Mouse (Mus musculus): ENCODE data around the gene Adh7. TPM values are rescaled to one million over a fixed set of nuclear protein-coding genes. Genes with fewer than 3 reads are reported as not detected.

The Adh7 gene
- polyA plus RNA-seq, 1 experiment from 2014 or later, result 0.50 TPM

DNA sequence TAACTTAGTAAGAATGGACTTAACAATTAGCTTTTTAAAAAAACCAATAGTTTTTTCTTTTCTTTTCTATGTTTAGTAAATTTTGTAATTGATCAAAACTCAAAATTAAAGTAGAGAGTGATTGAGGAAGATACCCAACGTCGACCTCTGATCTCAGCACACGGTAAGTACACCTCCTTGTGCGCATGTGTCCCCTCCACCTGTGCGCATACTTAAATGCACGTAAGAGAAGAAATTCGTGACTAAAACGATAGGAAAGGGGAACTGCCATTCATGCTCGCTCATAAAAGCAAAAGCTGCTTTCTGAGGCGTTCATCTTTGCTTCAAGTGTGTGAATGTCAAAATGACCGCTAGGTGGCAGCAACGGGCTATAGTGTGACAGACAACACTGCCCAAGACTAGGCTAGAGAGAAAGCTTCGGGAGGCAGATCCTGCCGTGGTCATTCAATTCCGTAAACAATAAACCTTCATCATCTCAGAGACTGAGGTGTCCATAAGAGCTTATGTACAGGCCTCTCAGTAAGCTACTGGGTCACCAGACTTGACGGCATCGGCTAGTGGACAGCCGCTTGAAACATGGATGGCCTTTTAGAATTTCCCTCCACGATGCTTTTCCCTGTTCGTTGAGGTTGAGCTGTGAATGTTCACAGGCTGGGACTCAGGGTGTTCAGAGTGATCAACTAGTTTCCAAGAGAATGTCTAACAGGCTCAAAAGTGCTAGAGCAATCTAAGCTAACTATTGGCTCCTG is 19.4 kb upstream of the Adh7 start:
- H3K9ac ChIP-seq, result no peak overlapping the region
- peak; percentile 88 for ATAC-seq (ENCODE audit: borderline replicate concordance, extremely low read depth, low FRiP score, low TSS enrichment)
- H3K4me2 ChIP-seq, result peak overlapping the region; percentile 44
- WGBS, result 23% methylated on average over 20 of the region's 20 CpGs
- 0 out of 2 replicates have a peak overlapping the region, but pooled peaks have one; percentile 1 for H3K27ac ChIP-seq
- peaks cover 4% of the 10 kb centered on the region; the same call in 1 of the 2 replicates for H3K4me1 ChIP-seq
- no peaks in the 10 kb centered on the region for H3K36me3 ChIP-seq
- H3K27me3 ChIP-seq, result no peaks in the 10 kb centered on the region
- no peaks in the 10 kb centered on the region for H3K9me3 ChIP-seq
- H3K4me3 ChIP-seq, result peak overlapping the region; percentile 9; the same call in 1 of the 2 replicates

DNA sequence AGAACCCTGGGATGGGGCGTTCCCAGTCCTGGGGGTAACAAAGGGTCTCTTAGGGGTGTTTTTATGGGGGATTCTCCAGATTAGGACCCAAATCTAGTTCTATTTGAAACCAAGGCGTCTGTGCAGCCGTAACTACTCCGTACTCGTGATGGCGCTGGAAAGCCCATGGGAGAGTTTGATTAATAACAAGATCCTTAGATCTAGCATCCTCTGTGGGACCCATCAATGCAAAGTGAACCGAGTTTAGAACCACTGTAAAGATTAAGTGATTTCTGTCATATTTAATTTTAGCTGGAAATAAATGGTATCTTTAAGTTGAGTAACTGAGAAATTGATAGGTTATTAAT is 18.9 kb upstream of the Adh7 start:
- H3K9me3 ChIP-seq, result no peaks in the 10 kb centered on the region
- no peaks in the 10 kb centered on the region for H3K36me3 ChIP-seq
- no peak overlapping the region for H3K4me2 ChIP-seq
- H3K27me3 ChIP-seq, result no peaks in the 10 kb centered on the region
- H3K4me1 ChIP-seq, result peaks cover 4% of the 10 kb centered on the region; the same call in 1 of the 2 replicates
- WGBS, result 71% methylated on average over 7 of the region's 7 CpGs
- 0 out of 2 replicates have a peak overlapping the region, but pooled peaks have one; percentile 1 for H3K27ac ChIP-seq
- ATAC-seq (ENCODE audit: borderline replicate concordance, extremely low read depth, low FRiP score, low TSS enrichment), result no peak; the same call in 1 of the 2 replicates
- H3K4me3 ChIP-seq, result no peak overlapping the region
- H3K9ac ChIP-seq, result no peak overlapping the region

DNA sequence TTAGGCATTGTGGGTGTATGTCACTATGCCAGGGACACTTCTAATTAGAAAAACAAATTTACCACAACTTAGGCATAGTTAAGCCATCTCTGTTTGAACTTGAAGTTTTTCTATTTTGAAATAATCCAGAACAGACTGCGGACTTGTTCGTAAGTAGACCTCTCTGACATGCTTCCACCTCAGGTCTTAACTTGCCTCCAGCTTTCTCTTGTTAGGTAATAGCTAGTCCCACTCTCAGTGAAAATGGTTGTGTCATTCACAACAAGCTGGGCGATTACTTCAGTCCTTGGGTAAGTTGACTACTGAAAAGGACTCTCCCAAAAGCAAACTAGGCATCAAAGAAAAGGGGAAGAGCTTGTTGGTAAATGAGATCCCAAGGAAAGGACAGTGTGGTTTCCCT is 8.7 kb upstream of the Adh7 start:
- no peaks in the 10 kb centered on the region for H3K36me3 ChIP-seq
- H3K4me2 ChIP-seq, result no peak overlapping the region
- H3K4me1 ChIP-seq, result no peaks in the 10 kb centered on the region
- H3K9me3 ChIP-seq, result no peaks in the 10 kb centered on the region
- 87% methylated on average over 3 of the region's 3 CpGs for WGBS
- no peak overlapping the region for H3K27ac ChIP-seq
- H3K9ac ChIP-seq, result no peak overlapping the region
- no peak for ATAC-seq (ENCODE audit: borderline replicate concordance, extremely low read depth, low FRiP score, low TSS enrichment)
- H3K4me3 ChIP-seq, result no peak overlapping the region
- H3K27me3 ChIP-seq, result no peaks in the 10 kb centered on the region

DNA sequence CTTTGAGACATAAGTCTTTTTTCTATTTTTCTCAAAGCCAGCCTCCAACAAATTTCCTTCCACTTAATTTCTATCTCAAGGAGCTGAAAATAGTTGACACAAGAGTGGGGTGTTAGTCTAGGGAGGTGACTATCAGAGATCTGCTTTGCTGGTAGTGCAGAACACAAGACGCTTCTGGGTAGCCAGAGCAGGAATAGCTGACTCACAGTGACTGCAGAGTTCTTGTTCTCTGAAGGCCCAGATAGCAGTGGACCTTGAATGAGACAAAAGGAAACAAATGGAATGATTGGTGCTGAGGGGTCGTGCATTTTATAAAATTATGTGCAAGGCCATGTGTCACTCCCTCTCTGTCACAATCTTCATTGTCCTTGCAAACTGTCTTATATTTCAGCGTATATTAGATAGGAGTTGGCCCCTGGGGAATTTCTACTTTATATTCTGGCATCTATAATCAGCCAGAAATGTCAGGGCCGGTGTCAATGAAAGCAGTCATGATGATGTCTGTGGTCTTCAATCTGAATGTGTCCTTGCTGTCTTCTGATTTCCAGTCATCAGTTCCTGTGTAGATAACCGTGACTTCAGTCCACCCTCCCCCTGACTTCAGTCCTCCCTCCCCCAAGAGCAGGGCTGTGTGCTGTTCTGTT is 7.0 kb upstream of the Adh7 start:
- no peak for ATAC-seq (ENCODE audit: borderline replicate concordance, extremely low read depth, low FRiP score, low TSS enrichment)
- 71% methylated on average over 5 of the region's 5 CpGs for WGBS
- no peaks in the 10 kb centered on the region for H3K36me3 ChIP-seq
- H3K4me2 ChIP-seq, result no peak overlapping the region
- no peak overlapping the region for H3K27ac ChIP-seq
- H3K27me3 ChIP-seq, result no peaks in the 10 kb centered on the region
- no peak overlapping the region for H3K9ac ChIP-seq
- peaks cover 4% of the 10 kb centered on the region; the same call in 1 of the 2 replicates for H3K4me1 ChIP-seq
- no peak overlapping the region for H3K4me3 ChIP-seq
- no peaks in the 10 kb centered on the region for H3K9me3 ChIP-seq

DNA sequence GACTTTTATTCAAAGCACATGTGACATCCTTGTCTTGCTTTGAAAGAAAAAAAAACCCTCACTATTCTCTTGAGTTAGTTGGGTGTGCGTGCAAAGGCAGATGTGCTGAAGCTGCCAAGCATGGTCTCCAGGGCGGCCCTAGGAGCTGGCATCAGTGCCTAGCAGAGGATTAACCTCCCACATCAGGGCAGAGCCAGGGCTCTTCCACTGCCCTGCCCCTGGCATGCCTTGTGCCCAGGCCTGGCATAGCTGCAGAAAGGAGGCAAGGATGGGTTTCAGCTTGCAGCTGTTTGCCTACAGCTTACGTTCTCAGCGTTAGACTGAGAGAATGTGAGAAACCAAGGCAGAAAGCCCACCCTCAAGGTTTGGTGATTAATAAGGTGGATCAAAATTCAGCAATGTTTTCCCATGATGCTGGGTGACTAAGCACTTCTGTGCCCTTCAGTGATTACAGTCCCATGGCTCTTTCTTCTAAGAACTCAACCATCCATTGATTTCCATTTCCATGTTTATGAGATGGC is 5.1 kb upstream of the Adh7 start:
- no peak overlapping the region for H3K9ac ChIP-seq
- H3K27me3 ChIP-seq, result no peaks in the 10 kb centered on the region
- H3K4me3 ChIP-seq, result no peak overlapping the region
- ATAC-seq (ENCODE audit: borderline replicate concordance, extremely low read depth, low FRiP score, low TSS enrichment), result no peak
- 90% methylated on average over 4 of the region's 4 CpGs for WGBS
- H3K4me2 ChIP-seq, result no peak overlapping the region
- no peak overlapping the region for H3K27ac ChIP-seq
- H3K36me3 ChIP-seq, result no peaks in the 10 kb centered on the region
- H3K9me3 ChIP-seq, result no peaks in the 10 kb centered on the region
- peaks cover 5% of the 10 kb centered on the region; the same call in 1 of the 2 replicates for H3K4me1 ChIP-seq

DNA sequence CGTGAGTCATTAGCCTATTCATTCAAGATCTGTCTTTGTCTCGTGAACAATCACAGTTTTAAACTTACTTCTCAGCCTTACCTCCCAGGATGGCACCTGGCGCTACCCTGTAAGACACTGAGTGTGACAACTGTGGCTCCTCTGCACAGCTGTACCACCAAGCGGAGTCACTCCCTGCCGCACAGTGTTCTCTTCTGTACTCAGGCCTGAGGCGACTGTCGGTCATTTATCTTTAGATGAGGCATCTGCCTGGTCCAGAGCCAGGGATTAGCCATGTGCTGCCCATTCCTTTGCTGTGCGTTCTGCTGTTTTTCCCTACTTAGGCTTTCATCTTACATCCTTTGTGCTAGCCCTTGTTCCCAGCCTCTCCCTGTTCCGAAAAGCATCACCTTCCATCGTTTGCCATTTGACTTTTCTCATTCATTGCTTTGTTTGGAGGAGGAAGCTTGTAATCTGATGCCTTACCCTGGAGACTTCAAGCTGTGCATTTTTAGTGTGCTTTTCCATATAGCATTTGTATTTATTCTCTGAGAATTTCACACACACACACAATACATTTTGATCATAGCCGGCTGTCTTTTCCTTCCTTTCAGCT is 2.1 kb upstream of the Adh7 start:
- H3K36me3 ChIP-seq, result no peaks in the 10 kb centered on the region
- no peak overlapping the region for H3K9ac ChIP-seq
- H3K9me3 ChIP-seq, result no peaks in the 10 kb centered on the region
- H3K27ac ChIP-seq, result no peak overlapping the region
- no peak overlapping the region for H3K4me3 ChIP-seq
- peaks cover 5% of the 10 kb centered on the region; the same call in 1 of the 2 replicates for H3K4me1 ChIP-seq
- no peaks in the 10 kb centered on the region for H3K27me3 ChIP-seq
- no peak overlapping the region for H3K4me2 ChIP-seq
- 48% methylated on average over 11 of the region's 11 CpGs for WGBS
- peak; percentile 11; the same call in 1 of the 2 replicates for ATAC-seq (ENCODE audit: borderline replicate concordance, extremely low read depth, low FRiP score, low TSS enrichment)

DNA sequence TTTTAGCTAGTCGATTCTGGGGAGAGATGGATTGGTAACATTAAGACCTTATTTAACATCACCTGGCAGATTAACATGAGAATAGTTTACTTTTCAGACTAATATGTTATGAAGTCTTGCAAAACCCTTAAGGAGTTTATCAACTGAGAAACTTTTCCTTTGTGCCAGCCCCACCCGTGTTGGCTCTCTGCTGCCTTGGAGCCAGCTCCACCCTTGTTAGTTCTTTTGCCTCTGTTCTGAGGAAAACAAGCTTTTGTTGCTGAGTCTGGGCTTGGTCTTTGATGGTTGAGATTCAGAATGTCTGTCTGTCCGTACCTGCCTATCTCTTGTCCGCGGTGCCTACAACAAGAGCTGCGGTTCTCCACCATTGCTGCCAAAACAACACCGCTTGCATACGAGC is 1.5 kb upstream of the Adh7 start:
- WGBS, result 77% methylated on average over 8 of the region's 8 CpGs
- peaks cover 5% of the 10 kb centered on the region; the same call in 1 of the 2 replicates for H3K4me1 ChIP-seq

DNA sequence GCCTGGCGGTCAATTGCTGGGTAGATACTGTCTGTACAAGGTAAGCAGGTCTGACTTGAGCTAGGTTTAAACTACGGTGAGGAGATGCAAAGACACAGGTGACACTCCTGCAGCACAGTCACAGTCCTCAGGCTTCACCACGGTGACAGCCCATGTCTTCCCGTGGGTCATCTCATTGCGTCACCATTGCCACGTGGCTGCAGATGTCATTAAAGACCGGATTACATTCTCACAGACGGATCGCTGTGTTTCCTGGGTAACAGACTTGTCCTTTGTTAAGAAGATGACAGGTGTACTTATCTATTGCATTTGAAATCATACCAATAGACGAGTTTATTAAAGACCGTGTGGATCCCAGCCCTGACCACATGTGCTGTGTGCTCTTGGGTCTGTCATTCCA is 3.6 kb downstream of the Adh7 start:
- ATAC-seq (ENCODE audit: borderline replicate concordance, extremely low read depth, low FRiP score, low TSS enrichment), result no peak
- WGBS, result 85% methylated on average over 11 of the region's 11 CpGs
- H3K27me3 ChIP-seq, result no peaks in the 10 kb centered on the region
- H3K4me3 ChIP-seq, result no peak overlapping the region
- H3K4me2 ChIP-seq, result no peak overlapping the region
- H3K9me3 ChIP-seq, result no peaks in the 10 kb centered on the region
- no peak overlapping the region for H3K27ac ChIP-seq
- H3K36me3 ChIP-seq, result no peaks in the 10 kb centered on the region
- H3K4me1 ChIP-seq, result no peaks in the 10 kb centered on the region; the same call in 1 of the 2 replicates
- no peak overlapping the region for H3K9ac ChIP-seq

More for the DNA sequence above, 1.5 kb upstream of the Adh7 start:
- Histone ChIP-seq H3K36me3 (no peaks in the 10 kb centered on the region), H3K27ac (no peak overlapping the region), H3K9me3 (no peaks in the 10 kb centered on the region), H3K4me3 (no peak overlapping the region), H3K27me3 (no peaks in the 10 kb centered on the region), H3K9ac (no peak overlapping the region), H3K4me2 (no peak overlapping the region)
- ATAC-seq (ENCODE audit: borderline replicate concordance, extremely low read depth, low FRiP score, low TSS enrichment), result no peak

DNA sequence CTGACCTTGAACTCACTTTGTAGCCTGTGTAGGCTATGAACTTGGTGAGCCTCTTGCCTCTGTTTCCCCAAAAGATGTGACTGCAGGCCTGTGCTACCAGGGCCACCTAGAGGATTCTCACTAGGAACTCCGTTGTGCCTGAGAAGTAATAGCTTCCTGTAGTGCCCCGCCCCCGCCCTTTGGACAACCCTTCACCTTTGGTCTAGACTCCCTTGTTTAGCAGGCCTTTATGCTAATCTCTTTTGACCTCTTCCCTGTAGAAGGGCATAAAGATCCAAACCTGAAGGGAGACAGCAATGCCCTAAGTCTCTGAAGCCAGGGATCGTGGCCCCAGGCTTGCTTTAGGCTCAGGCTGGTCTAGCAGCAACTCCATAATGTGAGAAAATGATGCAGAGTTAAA is 5.0 kb downstream of the Adh7 start:
- H3K4me3 ChIP-seq, result no peak overlapping the region
- no peaks in the 10 kb centered on the region; the same call in 1 of the 2 replicates for H3K4me1 ChIP-seq
- WGBS, result 63% methylated on average over 4 of the region's 4 CpGs
- no peaks in the 10 kb centered on the region for H3K9me3 ChIP-seq
- H3K4me2 ChIP-seq, result no peak overlapping the region
- no peak overlapping the region for H3K9ac ChIP-seq
- no peak overlapping the region for H3K27ac ChIP-seq
- no peaks in the 10 kb centered on the region for H3K27me3 ChIP-seq
- no peaks in the 10 kb centered on the region for H3K36me3 ChIP-seq
- ATAC-seq (ENCODE audit: borderline replicate concordance, extremely low read depth, low FRiP score, low TSS enrichment), result no peak

DNA sequence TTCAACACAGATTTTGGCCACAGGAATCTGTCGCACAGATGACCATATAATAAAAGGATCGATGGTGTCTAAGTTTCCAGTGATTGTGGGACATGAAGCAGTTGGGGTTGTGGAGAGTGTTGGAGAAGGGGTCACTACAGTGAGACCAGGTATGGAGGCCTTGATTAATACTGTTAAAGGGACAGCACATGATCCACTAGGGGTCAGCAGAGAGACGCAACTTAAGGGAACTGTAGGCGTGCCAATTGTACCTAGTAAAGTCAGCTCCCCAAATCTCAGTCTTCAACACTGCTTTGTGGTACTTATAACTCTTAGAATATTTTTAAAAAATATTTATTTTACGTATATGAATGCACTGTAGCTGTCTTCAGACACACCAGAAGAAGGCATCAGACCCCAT is 5.4 kb downstream of the Adh7 start:
- peak; percentile 67; the same call in 1 of the 2 replicates for ATAC-seq (ENCODE audit: borderline replicate concordance, extremely low read depth, low FRiP score, low TSS enrichment)

DNA sequence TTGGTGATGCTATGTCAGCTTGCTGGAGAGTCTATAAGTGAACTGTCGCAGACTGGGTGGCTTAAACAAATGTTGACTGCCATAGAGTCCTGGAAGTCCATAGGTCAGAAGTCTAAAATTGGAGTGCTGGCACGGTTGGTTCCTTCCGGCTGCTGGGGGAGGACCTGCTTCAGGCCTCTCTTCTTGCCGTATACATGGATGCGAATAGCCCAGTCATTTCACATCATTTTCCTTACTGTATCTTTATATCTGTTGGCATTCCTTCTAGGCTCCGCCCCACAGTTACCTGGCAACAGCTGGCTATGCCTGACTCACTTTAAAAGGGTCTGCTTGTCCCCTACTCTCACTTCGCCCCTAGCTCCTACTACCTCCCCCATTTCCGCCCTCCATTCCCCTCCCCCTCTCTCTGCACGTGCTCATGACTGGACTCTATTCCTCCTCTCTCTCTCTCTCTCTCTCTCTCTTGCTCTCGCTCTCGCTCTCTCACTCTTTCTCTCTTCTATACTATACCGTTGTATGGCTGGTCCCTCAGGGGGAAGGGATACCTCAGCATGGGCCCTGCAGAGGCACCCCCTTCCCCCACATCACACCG is 6.9 kb downstream of the Adh7 start:
- H3K4me1 ChIP-seq, result no peaks in the 10 kb centered on the region; the same call in 1 of the 2 replicates
- WGBS, result 78% methylated on average over 13 of the region's 13 CpGs
- no peaks in the 10 kb centered on the region for H3K9me3 ChIP-seq
- no peak for ATAC-seq (ENCODE audit: borderline replicate concordance, extremely low read depth, low FRiP score, low TSS enrichment)
- H3K9ac ChIP-seq, result no peak overlapping the region
- no peaks in the 10 kb centered on the region for H3K36me3 ChIP-seq
- H3K4me2 ChIP-seq, result no peak overlapping the region
- H3K4me3 ChIP-seq, result no peak overlapping the region
- H3K27ac ChIP-seq, result no peak overlapping the region
- no peaks in the 10 kb centered on the region for H3K27me3 ChIP-seq

More for the DNA sequence above, 5.4 kb downstream of the Adh7 start:
- Histone ChIP-seq H3K4me1 (no peaks in the 10 kb centered on the region; the same call in 1 of the 2 replicates), H3K27me3 (no peaks in the 10 kb centered on the region), H3K4me3 (no peak overlapping the region), H3K9ac (no peak overlapping the region), H3K4me2 (no peak overlapping the region), H3K36me3 (no peaks in the 10 kb centered on the region), H3K27ac (no peak overlapping the region), H3K9me3 (no peaks in the 10 kb centered on the region)
- WGBS, result 60% methylated on average over 5 of the region's 5 CpGs

Measured in lung, embryonic 15.5 days (tissue).